Mouse (Mus musculus): ENCODE measurements around the gene Olfr851. TPM values are rescaled to one million over a fixed set of nuclear protein-coding genes. Genes with fewer than 3 reads are reported as not detected.

The Olfr851 gene
- not detected for total RNA-seq (2021)

DNA sequence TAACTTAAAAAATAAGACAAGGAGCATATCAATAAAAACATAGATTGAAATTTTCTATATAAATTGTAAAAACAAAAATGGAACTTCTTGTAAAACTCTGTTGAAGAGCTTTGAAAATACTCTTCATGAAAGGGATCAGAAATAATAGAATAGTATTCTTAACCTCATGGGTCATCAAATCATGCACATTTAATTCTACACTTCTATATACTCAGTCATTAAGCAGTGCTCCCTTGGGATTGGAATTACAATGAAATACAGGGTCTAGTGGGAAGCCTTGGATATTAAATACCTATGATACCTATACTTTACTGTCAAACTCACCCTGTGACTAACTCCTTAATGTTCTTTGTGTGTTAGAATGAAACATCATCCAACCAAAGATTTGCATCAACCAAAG, at the start of gene Olfr851:
Olfr851 (plus strand) TSS at position 301 of the 400 bp plus-strand sequence.
- DNase-seq: no peak

DNA sequence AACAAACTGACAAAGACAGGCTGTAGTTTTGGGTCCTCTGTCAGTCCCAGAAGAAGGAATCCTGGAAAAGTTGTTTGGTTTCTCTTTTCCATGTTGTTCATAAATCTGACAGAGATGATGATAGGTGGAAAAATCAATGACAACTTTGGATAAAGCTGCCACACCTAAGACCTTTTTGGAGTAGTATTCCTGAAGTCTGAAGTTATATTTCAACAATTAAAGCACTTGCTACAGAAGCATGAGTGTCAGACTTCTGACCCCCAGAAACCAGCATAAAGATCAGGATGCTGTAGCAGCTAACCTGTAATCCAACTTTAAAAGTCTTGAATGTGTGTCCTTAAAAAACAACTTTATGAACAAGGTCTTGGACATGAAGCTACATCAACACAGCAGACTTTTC, 14.9 kb upstream of the Olfr851 start, which contains the start of gene Olfr850:
Olfr850 (minus strand) TSS at position 101 of the 400 bp plus-strand sequence.
- DNase-seq: no peak

DNA sequence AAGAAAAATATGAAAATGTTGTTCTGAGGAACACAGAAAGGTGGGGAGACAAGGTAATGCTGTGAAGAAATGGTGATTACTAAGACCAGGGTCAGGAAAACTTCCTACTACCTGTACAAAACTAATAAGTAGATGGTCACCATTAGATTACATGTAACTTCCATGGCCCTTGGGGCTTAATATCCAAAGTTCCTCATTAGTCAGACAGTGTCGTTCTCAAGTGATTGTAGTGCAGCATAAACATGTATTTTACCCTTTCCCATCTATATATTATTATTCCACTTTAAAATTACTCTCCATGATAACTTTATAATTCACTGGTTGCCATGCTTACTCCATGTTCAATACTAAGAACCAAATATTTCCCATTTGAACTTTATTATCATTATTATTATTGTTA, 47.9 kb downstream of the Olfr851 start, which contains the start of gene Olfr853:
Olfr853 (minus strand) TSS at position 101 of the 400 bp plus-strand sequence.
- no peak for DNase-seq

Other genes with a start within 250 kb of the Olfr851 start
- gene Olfr843, start 241.3 kb upstream of the Olfr851 start, total RNA-seq (2021): not detected
- not detected for gene Olfr844, start 176.9 kb upstream of the Olfr851 start, total RNA-seq (2021)
- gene Olfr845, start 156.8 kb upstream of the Olfr851 start, total RNA-seq (2021): not detected
- not detected for gene Olfr846, start 129.3 kb upstream of the Olfr851 start, total RNA-seq (2021)
- gene Olfr847, start 114.6 kb upstream of the Olfr851 start, total RNA-seq (2021): not detected
- gene Olfr849, start 53.0 kb upstream of the Olfr851 start, total RNA-seq (2021): not detected
- gene Olfr850, start 15.0 kb upstream of the Olfr851 start, total RNA-seq (2021): not detected
- gene Olfr853, start 47.8 kb downstream of the Olfr851 start, total RNA-seq (2021): not detected
- gene Olfr854, start 74.1 kb downstream of the Olfr851 start, total RNA-seq (2021): not detected
- not detected for gene Olfr855, start 89.3 kb downstream of the Olfr851 start, total RNA-seq (2021)
- gene Zfp317, start 128.8 kb downstream of the Olfr851 start, total RNA-seq (2021): 10 to 100 TPM; 14.7 to 17.0 TPM
- not detected for gene Olfr857, start 216.1 kb downstream of the Olfr851 start, total RNA-seq (2021)